Mouse (Mus musculus) heart, embryonic 15.5 days (tissue): ENCODE measurements around the gene Hjurp. TPM values are rescaled to one million over a fixed set of nuclear protein-coding genes. Genes with fewer than 3 reads are reported as not detected.

Source experiments
- ATAC-seq: fragments of 200-750 bp; cut with Nextera tagmentation; replicated peaks from 2 replicates; pipeline ENCODE4 v1.8.0; 2017; ENCODE audit warnings: low read depth, moderate TSS enrichment; ENCODE audit not compliant: insufficient number of reproducible peaks, insufficient read depth, low FRiP score
- H3K27ac ChIP-seq: fragments of 300-500 bp; sonication (generic); 2 replicates; pipeline ENCODE4 v1.5.1; 2015; ENCODE audit warnings: mild to moderate bottlenecking, inconsistent platforms
- H3K27me3 ChIP-seq: fragments of 300-500 bp; sonication (generic); 2 replicates; pipeline ENCODE4 v1.6.1; 2015; ENCODE audit warnings: inconsistent platforms
- H3K36me3 ChIP-seq: fragments of 300-500 bp; sonication (generic); 2 replicates; pipeline ENCODE4 v1.6.1; 2015; ENCODE audit warnings: mild to moderate bottlenecking, inconsistent platforms
- H3K4me1 ChIP-seq: fragments of 300-500 bp; sonication (generic); replicated peaks from 2 replicates; pipeline ENCODE4 v1.6.1; 2015; ENCODE audit warnings: inconsistent platforms
- H3K4me2 ChIP-seq: fragments of 300-500 bp; sonication (generic); 2 replicates; pipeline ENCODE4 v1.6.1; 2015; ENCODE audit warnings: inconsistent platforms, mild to moderate bottlenecking, moderate library complexity
- H3K4me3 ChIP-seq: fragments of 300-500 bp; sonication (generic); 2 replicates; pipeline ENCODE4 v1.5.1; 2015; ENCODE audit warnings: mild to moderate bottlenecking, inconsistent platforms
- H3K9ac ChIP-seq: fragments of 300-500 bp; sonication (generic); 2 replicates; pipeline ENCODE4 v1.6.1; 2015; ENCODE audit warnings: mild to moderate bottlenecking, inconsistent platforms
- H3K9me3 ChIP-seq: fragments of 300-500 bp; sonication (generic); replicated peaks from 2 replicates; pipeline ENCODE4 v1.6.1; 2016; ENCODE audit warnings: inconsistent platforms
- WGBS: fragments of 180-500 bp; shearing (Covaris S2); methylation state at CpG from one replicate; pipeline ENCODE4 v1.1.7; 2015; ENCODE audit warnings: mixed read lengths; 5-methylcytosine and 5-hydroxymethylcytosine counted together
- polyA plus RNA-seq: library from polyadenylated mRNA; unstranded; fragments of >200 nt; fragmentation: Nextera tagmentation; extraction: Ambion mirVana; gene quantifications from 2 replicates; pipeline ENCODE4 v1.2.1, GENCODE M21; 2015

Gene Hjurp
- polyA plus RNA-seq, 1 experiment from 2014 or later: 93.4 TPM

DNA sequence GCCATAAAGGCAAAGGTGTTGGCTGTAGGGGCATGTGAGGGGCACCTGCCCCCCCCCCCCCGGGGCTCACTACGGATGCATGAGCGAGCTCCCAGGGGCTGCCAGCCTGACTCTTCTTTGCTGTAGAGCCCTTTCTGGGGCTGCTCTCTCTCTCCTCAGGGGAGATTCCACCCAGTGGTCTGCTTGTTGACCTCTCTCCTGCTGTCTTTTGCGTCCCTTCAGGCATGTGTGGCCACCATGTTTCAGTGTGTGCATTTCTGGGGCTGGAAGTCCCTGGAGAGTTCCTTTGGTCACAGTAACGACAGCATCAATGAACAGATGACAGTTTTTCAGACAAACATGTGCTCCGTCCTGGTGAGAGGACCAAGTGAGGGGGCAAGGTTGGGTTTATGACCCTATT, 19.1 kb downstream of the Hjurp start:
- Histone ChIP-seq H3K27me3 (no peaks in the 10 kb centered on the region), H3K27ac (no peak overlapping the region), H3K4me3 (no peak overlapping the region), H3K36me3 (peaks cover 24% of the 10 kb centered on the region), H3K9me3 (0 out of 2 replicates have a peak, but pooled peaks cover 3% of the 10 kb centered on the region), H3K9ac (no peak overlapping the region), H3K4me2 (no peak overlapping the region), H3K4me1 (peaks cover 23% of the 10 kb centered on the region)
- WGBS: 63% methylated on average over 6 of the region's 6 CpGs
- ATAC-seq: no peak

DNA sequence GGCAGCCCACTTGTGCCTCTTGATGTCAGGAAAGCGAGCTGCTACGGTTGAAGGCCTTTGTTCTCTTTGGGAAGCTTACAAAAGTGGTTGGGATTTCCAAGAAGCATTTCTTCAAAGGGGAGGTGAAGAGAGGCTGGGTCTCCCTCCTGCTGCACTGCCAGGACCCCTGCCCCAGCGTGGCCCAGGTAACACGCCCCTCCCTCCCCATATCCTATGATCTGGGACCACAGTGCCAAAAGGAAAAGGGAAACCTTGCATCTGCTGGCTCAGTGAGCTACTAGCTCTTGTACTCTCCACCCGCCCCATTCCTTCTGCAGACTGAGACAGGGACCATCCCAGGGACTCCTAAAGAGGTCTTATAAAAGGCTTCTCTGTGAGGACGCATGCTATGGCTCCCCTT, 19.8 kb downstream of the Hjurp start:
- H3K4me2 ChIP-seq: no peak overlapping the region
- H3K9ac ChIP-seq: no peak overlapping the region
- H3K9me3 ChIP-seq: 0 out of 2 replicates have a peak, but pooled peaks cover 3% of the 10 kb centered on the region
- no peaks in the 10 kb centered on the region for H3K27me3 ChIP-seq
- H3K4me1 ChIP-seq: peaks cover 22% of the 10 kb centered on the region
- ATAC-seq: no peak
- H3K4me3 ChIP-seq: no peak overlapping the region
- WGBS: 74% methylated on average over 6 of the region's 6 CpGs
- H3K36me3 ChIP-seq: peaks cover 18% of the 10 kb centered on the region
- no peak overlapping the region for H3K27ac ChIP-seq

DNA sequence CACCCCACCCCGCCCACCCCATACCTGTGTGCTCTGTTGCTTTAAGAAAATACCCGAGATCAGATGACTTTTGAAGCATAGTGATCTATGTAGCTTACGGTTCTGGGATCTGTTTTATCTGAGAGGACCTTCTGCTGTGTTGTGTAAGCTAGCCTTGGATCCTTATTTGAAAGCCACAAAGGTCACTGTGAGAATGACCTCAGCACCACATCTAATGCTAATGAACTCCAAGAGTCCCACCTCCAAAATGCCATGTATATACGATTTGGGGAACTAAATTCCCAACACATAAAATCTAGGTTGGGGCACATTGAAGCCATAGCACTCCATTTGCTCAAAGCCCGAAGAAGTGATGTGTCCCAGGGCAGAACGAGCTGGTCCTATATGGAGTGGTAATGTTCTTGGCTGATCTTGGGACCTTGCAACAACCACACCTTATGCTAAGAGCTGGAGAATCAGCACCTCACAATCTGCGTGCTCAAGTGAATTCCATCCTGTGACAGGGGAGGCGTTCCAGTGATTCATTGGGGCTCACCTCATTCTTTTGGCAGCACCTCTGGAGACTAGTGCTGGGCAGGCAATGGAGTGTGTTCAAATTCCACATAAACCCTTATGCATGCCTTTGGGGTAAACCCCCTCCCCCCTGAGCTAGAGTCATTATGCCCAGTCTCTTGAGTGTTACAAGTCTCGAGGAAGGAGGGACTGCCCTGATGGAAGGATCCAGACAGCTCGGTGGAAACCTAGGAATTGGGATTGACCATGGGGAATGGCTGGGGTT, 20.4 kb downstream of the Hjurp start:
- peaks cover 16% of the 10 kb centered on the region for H3K4me1 ChIP-seq
- no peaks in the 10 kb centered on the region for H3K27me3 ChIP-seq
- 0 out of 2 replicates have a peak, but pooled peaks cover 12% of the 10 kb centered on the region for H3K36me3 ChIP-seq
- 71% methylated on average over 10 of the region's 10 CpGs for WGBS
- no peak overlapping the region for H3K9ac ChIP-seq
- H3K9me3 ChIP-seq: peaks cover 6% of the 10 kb centered on the region; the same call in 1 of the 2 replicates
- no peak overlapping the region for H3K4me2 ChIP-seq
- no peak overlapping the region for H3K4me3 ChIP-seq
- H3K27ac ChIP-seq: no peak overlapping the region
- no peak for ATAC-seq

DNA sequence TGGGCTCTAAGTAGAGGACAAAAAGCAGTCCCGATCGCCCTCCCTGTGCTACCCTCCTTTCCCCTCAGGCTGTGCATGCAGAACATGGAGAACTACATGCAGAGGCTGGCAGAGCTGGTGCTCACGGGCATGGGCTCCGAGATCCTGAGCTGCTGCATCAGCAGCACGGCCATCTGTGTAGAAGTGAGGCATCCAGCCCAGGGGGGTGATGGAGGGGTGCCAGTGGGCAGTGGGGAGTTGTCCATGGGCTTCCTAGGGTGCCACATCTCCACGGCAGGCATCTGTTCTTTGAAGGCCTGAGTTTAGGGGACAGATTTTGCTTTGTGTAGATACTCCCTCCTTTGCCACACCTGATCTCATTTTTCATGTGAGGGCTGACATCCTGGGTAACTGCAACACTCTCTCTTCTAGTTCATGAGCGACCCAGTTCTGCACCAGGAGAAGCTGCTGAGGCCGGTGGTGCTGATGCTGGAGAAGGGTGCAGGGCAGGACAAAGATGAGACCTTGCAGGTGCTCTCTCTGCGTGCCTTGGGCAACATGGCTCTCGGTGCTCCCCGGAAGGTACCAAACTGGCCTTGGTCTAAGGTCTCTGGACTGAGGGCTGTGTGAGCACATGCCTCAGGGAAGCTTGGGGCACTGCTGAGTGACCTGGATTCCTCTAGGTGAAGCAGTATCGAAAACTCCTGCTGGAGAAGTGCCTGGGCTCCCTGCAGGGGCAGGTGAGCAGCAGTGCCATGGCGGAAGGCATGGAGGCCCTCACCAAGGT, 21.3 kb downstream of the Hjurp start:
- H3K4me2 ChIP-seq: no peak overlapping the region
- H3K27ac ChIP-seq: no peak overlapping the region
- ATAC-seq: no peak; the same call in 1 of the 2 replicates
- no peaks in the 10 kb centered on the region for H3K27me3 ChIP-seq
- no peak overlapping the region for H3K4me3 ChIP-seq
- H3K9me3 ChIP-seq: peaks cover 9% of the 10 kb centered on the region; the same call in 1 of the 2 replicates
- H3K4me1 ChIP-seq: peaks cover 14% of the 10 kb centered on the region
- WGBS: 74% methylated on average over 13 of the region's 13 CpGs
- 0 out of 2 replicates have a peak, but pooled peaks cover 7% of the 10 kb centered on the region for H3K36me3 ChIP-seq
- H3K9ac ChIP-seq: no peak overlapping the region

DNA sequence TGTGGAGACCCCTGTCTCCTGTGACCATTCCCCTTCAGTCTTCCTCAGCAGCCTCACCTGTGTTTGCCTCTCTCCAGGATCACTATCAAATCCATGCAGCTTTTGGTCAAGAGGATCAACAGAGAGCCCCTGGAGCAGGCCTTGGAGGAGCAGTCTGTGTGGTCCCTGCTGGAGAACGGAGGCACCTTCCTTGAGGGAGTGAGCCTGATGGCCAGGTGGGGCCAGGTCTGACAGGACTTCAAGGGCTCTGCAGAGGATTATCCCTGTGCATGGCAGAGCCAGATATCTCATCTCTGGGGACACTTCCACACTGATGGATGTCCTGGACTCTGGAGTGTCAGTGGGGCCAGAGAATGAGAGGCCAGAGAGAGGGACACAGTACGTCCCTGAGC, 22.0 kb downstream of the Hjurp start:
- Histone ChIP-seq H3K9ac (no peak overlapping the region), H3K4me2 (no peak overlapping the region), H3K4me3 (no peak overlapping the region), H3K27me3 (no peaks in the 10 kb centered on the region), H3K9me3 (peaks cover 16% of the 10 kb centered on the region), H3K27ac (no peak overlapping the region), H3K4me1 (peaks cover 14% of the 10 kb centered on the region), H3K36me3 (no peaks in the 10 kb centered on the region)
- ATAC-seq: 0 out of 2 replicates have a peak, but pooled peaks have one; percentile 3
- WGBS: 55% methylated on average over 2 of the region's 2 CpGs

DNA sequence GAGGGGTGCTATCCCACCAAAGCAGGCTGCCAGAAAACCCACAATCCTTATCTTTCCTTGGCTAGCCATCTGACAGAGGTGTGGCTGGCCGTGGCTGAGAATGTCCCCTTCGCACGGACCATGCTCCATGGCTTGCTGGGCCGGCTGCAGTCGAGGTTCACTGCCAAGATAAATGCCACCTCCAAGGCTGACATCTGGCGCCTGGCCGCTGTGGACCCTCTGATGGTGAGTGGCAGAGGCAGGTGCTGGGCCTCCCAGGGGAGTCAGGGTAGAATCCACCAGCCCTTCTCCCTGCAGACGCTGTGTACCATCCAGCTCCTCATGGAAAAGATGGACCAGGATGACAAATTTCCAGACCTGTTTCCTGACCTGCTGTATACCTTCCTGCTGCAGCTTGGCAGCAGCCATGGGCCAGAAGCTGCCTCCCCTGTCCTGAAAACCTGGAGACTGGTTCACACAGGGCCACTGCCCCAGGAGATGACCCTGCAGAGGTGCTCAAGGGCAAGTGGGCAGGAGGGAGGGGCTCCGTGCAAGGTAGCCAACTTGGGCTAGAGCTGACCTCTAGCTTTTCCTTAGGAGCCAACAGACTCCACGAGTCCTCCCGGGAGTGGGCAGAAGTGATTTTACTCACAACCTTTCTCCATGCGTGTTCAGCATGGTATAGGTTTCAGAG, 22.5 kb downstream of the Hjurp start:
- Histone ChIP-seq H3K4me3 (no peak overlapping the region), H3K27ac (no peak overlapping the region), H3K9me3 (peaks cover 22% of the 10 kb centered on the region), H3K36me3 (no peaks in the 10 kb centered on the region), H3K27me3 (no peaks in the 10 kb centered on the region), H3K9ac (no peak overlapping the region), H3K4me2 (no peak overlapping the region), H3K4me1 (peaks cover 10% of the 10 kb centered on the region)
- WGBS: 80% methylated on average over 12 of the region's 12 CpGs
- ATAC-seq: no peak

DNA sequence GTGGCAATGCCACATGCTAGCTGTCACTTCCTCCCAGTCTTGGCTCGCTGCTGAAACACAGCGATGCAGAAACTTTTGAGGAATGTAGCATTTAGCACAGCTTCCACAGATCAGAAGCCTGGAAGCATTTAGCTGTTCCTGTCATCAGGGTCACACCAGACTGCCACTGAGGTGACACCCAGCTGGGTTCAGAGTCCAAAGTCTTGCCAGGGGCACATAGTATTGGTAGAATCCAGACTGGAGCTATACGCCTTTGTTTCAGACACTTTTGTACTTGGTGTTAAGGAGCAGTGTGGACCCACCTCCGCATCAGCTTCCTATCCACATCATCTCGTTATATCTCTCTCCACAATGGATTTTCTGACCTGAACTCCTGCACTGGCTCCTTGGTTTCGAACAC, 23.9 kb downstream of the Hjurp start:
- Histone ChIP-seq H3K4me1 (no peaks in the 10 kb centered on the region), H3K27ac (no peak overlapping the region), H3K9me3 (peaks cover 33% of the 10 kb centered on the region), H3K36me3 (no peaks in the 10 kb centered on the region), H3K9ac (no peak overlapping the region), H3K4me2 (no peak overlapping the region), H3K27me3 (no peaks in the 10 kb centered on the region), H3K4me3 (no peak overlapping the region)
- no peak for ATAC-seq
- 64% methylated on average over 6 of the region's 6 CpGs for WGBS

DNA sequence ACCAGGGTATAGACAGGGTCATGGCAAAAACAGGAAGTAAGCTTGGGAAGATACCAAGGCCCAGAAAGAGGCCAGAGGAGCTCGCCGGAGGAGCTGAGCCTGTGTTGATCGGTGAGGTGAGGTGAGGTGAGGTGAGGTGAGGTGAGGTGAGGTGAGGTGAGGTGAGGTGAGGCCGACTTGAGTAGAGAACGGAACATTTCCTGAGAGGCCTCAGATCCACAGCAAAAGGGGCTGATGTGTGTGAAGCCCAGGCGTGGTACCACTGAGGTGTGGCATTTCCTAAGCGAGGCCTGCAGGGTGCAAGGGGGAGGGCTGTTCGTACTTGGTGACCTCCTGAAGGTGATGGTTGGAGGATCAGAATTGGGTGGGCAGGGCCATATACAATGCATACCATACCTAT, 24.3 kb downstream of the Hjurp start:
- H3K27me3 ChIP-seq: no peaks in the 10 kb centered on the region
- H3K9me3 ChIP-seq: peaks cover 33% of the 10 kb centered on the region
- no peak overlapping the region for H3K9ac ChIP-seq
- ATAC-seq: no peak
- no peak overlapping the region for H3K4me2 ChIP-seq
- no peak overlapping the region for H3K4me3 ChIP-seq
- no peaks in the 10 kb centered on the region for H3K4me1 ChIP-seq
- 66% methylated on average over 8 of the region's 8 CpGs for WGBS
- H3K27ac ChIP-seq: no peak overlapping the region
- H3K36me3 ChIP-seq: no peaks in the 10 kb centered on the region

DNA sequence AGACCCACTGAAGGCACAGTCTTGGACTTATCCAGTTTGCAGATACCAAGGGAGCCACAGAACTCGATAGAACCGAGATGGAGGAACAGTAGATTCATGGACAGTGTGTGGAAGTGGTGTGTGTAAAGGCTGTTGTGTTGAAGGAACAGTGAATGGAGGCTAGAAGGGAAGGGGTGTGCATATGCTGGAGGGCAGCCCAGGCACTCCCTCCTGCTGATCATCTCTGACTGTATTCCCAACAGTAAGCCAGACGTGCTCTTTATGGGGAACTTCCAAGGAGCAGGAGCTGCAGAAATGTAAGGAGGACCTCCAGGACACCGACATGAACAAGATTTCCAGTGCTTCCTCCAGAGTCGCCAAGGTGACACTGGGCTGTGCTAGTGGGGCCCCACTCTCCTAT, 27.4 kb downstream of the Hjurp start:
- no peaks in the 10 kb centered on the region for H3K4me1 ChIP-seq
- 73% methylated on average over 5 of the region's 5 CpGs for WGBS
- no peaks in the 10 kb centered on the region for H3K27me3 ChIP-seq
- no peaks in the 10 kb centered on the region for H3K36me3 ChIP-seq
- H3K9me3 ChIP-seq: peaks cover 38% of the 10 kb centered on the region
- H3K9ac ChIP-seq: no peak overlapping the region
- H3K27ac ChIP-seq: no peak overlapping the region
- no peak overlapping the region for H3K4me2 ChIP-seq
- H3K4me3 ChIP-seq: no peak overlapping the region
- ATAC-seq: no peak

DNA sequence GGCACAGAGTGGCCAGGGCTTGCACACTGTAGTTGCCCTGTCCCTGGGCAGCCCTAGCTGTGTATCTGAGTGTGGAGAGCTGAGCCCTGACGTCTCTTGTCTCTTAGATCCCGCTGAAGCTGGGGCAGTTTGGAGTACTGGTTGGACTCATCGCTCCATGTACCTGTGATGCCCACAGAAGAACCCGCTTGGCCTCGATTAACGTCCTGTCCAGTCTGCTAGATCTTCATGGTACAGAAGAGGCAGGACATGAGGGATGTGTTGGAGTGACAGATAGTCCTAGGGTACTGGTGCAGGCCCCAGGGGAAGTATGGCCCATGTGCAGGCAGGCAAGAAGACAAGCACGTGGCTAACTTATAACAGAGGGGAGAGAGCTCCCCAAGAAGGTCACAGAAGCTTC, 27.8 kb downstream of the Hjurp start:
- no peak overlapping the region for H3K4me3 ChIP-seq
- H3K27me3 ChIP-seq: no peaks in the 10 kb centered on the region
- H3K27ac ChIP-seq: no peak overlapping the region
- H3K4me1 ChIP-seq: no peaks in the 10 kb centered on the region
- peak; percentile 0; the same call in 1 of the 2 replicates for ATAC-seq
- WGBS: 72% methylated on average over 7 of the region's 7 CpGs
- peaks cover 42% of the 10 kb centered on the region for H3K9me3 ChIP-seq
- no peak overlapping the region for H3K4me2 ChIP-seq
- H3K9ac ChIP-seq: no peak overlapping the region
- no peaks in the 10 kb centered on the region for H3K36me3 ChIP-seq

DNA sequence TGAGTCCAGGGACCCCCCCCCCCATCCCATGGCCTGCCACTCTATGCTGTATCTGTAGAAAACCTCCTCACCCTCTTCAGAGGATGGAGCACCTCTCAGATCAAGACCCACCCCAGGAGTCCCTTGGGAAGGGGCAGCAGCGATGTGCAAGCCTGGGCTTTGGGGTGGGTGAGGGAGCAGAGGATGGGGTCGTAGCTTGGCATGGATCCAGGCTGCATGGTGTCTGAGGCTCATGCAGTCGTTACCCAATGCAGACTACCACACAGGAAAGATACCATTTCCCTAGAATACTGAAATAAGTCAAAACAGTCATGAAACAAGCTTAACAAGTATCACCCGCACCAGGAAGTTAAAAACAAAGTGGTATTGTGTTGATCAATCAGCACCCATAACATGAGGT, 28.8 kb downstream of the Hjurp start:
- H3K36me3 ChIP-seq: no peaks in the 10 kb centered on the region
- H3K27me3 ChIP-seq: no peaks in the 10 kb centered on the region
- ATAC-seq: no peak
- WGBS: 56% methylated on average over 4 of the region's 4 CpGs
- no peaks in the 10 kb centered on the region for H3K4me1 ChIP-seq
- no peak overlapping the region for H3K27ac ChIP-seq
- H3K9me3 ChIP-seq: peaks cover 48% of the 10 kb centered on the region
- no peak overlapping the region for H3K9ac ChIP-seq
- H3K4me3 ChIP-seq: no peak overlapping the region
- H3K4me2 ChIP-seq: no peak overlapping the region
